Mouse (Mus musculus) 416B (cell line): ENCODE measurements around the gene Olfr137.

ENCODE experiments used
- DNase-seq: peaks from one replicate; pipeline ENCODE4 v3.0.0; 2011; ENCODE audit warnings: low read depth

The Olfr137 gene

GRCm38 (mm10) chr17:38307470-38307869 is at the start of gene Olfr137:
Gene Olfr137, minus strand, starts transcription at chr17:38307570.
- DNase-seq = no peak

- no peak for DNase-seq
These were observed 22.2 kb upstream of the Olfr137 start, which contains the start of gene Olfr136 for GRCm38 (mm10) chr17:38329531-38329930. Gene Olfr136, plus strand, starts transcription at chr17:38329831.

- no peak for DNase-seq
These were observed 46.6 kb downstream of the Olfr137 start, which contains the start of gene Olfr138 for GRCm38 (mm10) chr17:38260735-38261134. Gene Olfr138, plus strand, starts transcription at chr17:38261035.
